Comparison of ENCODE assay signal across 25 mouse cellular contexts in the genomic region with DNA sequence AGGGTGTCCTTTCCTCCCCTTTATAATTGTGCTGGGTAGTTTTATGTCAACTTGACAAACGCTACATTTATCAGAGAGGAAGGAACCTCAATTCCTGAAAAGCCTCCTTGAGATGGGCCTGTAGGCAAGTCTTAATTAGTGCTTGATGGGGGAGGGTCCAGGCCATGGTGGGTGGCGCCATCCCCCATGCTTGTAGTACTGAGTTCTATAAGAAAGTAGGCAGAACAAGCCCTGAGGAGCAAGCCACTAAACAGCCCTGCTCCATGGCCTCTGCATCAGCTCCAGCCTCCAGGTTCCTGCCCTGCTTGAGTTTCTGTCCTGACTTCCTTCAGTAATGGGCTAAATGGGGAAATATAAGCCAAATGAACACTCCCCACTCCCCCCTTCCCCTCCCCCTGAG. TPM values are rescaled to one million over a fixed set of nuclear protein-coding genes. Genes with fewer than 3 reads are reported as not detected.
A peak's percentile ranks its signal among the peaks of the same experiment; 100 is the strongest.
DNase-seq lines count a peak whose midpoint lies in the region; ATAC-seq and TF ChIP-seq lines count a peak whose summit lies in the region.
"Had no signal": no experiment of that assay in that cellular context is flagged by ENCODE, and none has a peak within 500 bp of the region (broad histone marks: within the 10 kb centered on the region; RNA-seq: fewer than 3 reads in every experiment).

No protein-coding gene starts in this region.

- H3K9ac ChIP-seq in heart, adult 2 months (ENCODE audit: low read depth, low read length): no peak overlapping the region
- H3K9ac ChIP-seq in heart, embryonic 11.5 days (ENCODE audit: low read depth, low read length): no peak overlapping the region
- H3K9ac ChIP-seq in heart, embryonic 15.5 days: no peak overlapping the region
- H3K9ac ChIP-seq in liver, postnatal 0 days (replicated peaks): no peak overlapping the region
- H3K9ac ChIP-seq in liver, embryonic 12.5 days: no peak overlapping the region
- H3K9ac ChIP-seq: embryonic facial prominence, embryonic 12.5 days; forebrain, embryonic 15.5 days; hindbrain, embryonic 13.5 days; intestine, embryonic 15.5 days had no signal

- no peak for ATAC-seq in heart, embryonic 11.5 days (replicated peaks; ENCODE audit: insufficient number of reproducible peaks, low FRiP score, low TSS enrichment)
- ATAC-seq in heart, embryonic 15.5 days (replicated peaks; ENCODE audit: insufficient number of reproducible peaks, insufficient read depth, low FRiP score, low read depth): no peak
- ATAC-seq in liver, postnatal 0 days: no peak
- ATAC-seq in liver, embryonic 12.5 days: no peak
- ATAC-seq: forebrain, embryonic 15.5 days; intestine, embryonic 15.5 days; Patski had no signal

- no peak for DNase-seq in heart, adult 2 months
- no peak for DNase-seq in heart, postnatal 10 days
- DNase-seq in liver, postnatal 0 days: no peak
- no peak for DNase-seq in left cerebral cortex, adult 9 months (ENCODE audit: low spot score in 2 of 2)
- DNase-seq: adrenal gland, postnatal 14 days; cerebellum, adult 11-12 months; cerebellum, adult 9-10 months; cerebellum, postnatal 25 days; gastrocnemius, postnatal 10 days; heart, postnatal 14 days; kidney, adult 18-20 months had no signal

- no peak for TF ChIP-seq EP300 in heart, adult 2 months (IDR thresholded peaks at IDR 0.05; ENCODE audit: insufficient read depth, low read depth, low read length)
- TF ChIP-seq EP300 in liver, postnatal 0 days (IDR thresholded peaks at IDR 0.05; ENCODE audit: low read depth): no peak

- no peaks in the 10 kb centered on the region for H3K79me2 ChIP-seq in heart, adult 2 months (replicated peaks; ENCODE audit: control insufficient read depth, insufficient read depth, low read length)

- H3K36me3 ChIP-seq in heart, adult 2 months (ENCODE audit: control insufficient read depth, insufficient read depth, low read length): no peaks in the 10 kb centered on the region
- no peaks in the 10 kb centered on the region for H3K36me3 ChIP-seq in heart, embryonic 11.5 days (ENCODE audit: control insufficient read depth, insufficient read depth, low read length)
- no peaks in the 10 kb centered on the region for H3K36me3 ChIP-seq in heart, embryonic 15.5 days
- no peaks in the 10 kb centered on the region for H3K36me3 ChIP-seq in liver, postnatal 0 days (replicated peaks; ENCODE audit: insufficient read depth, low read length)
- no peaks in the 10 kb centered on the region for H3K36me3 ChIP-seq in liver, embryonic 12.5 days
- H3K36me3 ChIP-seq: embryonic facial prominence, embryonic 12.5 days; forebrain, embryonic 15.5 days; hindbrain, embryonic 13.5 days; intestine, embryonic 15.5 days had no signal

- no peak overlapping the region for H3K4me2 ChIP-seq in heart, embryonic 11.5 days
- H3K4me2 ChIP-seq in heart, embryonic 15.5 days: no peak overlapping the region
- H3K4me2 ChIP-seq in liver, postnatal 0 days (ENCODE audit: low read depth, low read length): no peak overlapping the region
- H3K4me2 ChIP-seq in liver, embryonic 12.5 days: no peak overlapping the region
- H3K4me2 ChIP-seq: forebrain, embryonic 15.5 days; hindbrain, embryonic 13.5 days had no signal

- no peaks in the 10 kb centered on the region for H3K27me3 ChIP-seq in heart, adult 2 months (ENCODE audit: control insufficient read depth, insufficient read depth, low read length)
- no peaks in the 10 kb centered on the region for H3K27me3 ChIP-seq in heart, embryonic 11.5 days (ENCODE audit: control insufficient read depth, insufficient read depth, low read length)
- H3K27me3 ChIP-seq in heart, embryonic 15.5 days: no peaks in the 10 kb centered on the region
- no peaks in the 10 kb centered on the region for H3K27me3 ChIP-seq in liver, postnatal 0 days (ENCODE audit: insufficient read depth, low read length)
- peaks cover 27% of the 10 kb centered on the region; the same call in 1 of the 2 replicates for H3K27me3 ChIP-seq in liver, embryonic 12.5 days (replicated peaks)
- H3K27me3 ChIP-seq: CH12.LX; embryonic facial prominence, embryonic 12.5 days; forebrain, embryonic 15.5 days; hindbrain, embryonic 13.5 days; intestine, embryonic 15.5 days; Patski had no signal

- H3K27ac ChIP-seq in heart, adult 2 months: peak overlapping the region; percentile 76
- no peak overlapping the region for H3K27ac ChIP-seq in heart, embryonic 11.5 days (ENCODE audit: low read depth, low read length)
- peak overlapping the region; percentile 47; the same call in 1 of the 2 replicates for H3K27ac ChIP-seq in heart, embryonic 15.5 days
- peak overlapping the region; percentile 78; the same call in 1 of the 2 replicates for H3K27ac ChIP-seq in liver, postnatal 0 days (ENCODE audit: low read depth)
- H3K27ac ChIP-seq in liver, embryonic 12.5 days: no peak overlapping the region
- H3K27ac ChIP-seq: forebrain, embryonic 15.5 days; hindbrain, embryonic 13.5 days; intestine, embryonic 15.5 days had no signal

- no peak for TF ChIP-seq POLR2A in heart, adult 2 months (IDR thresholded peaks at IDR 0.05; ENCODE audit: insufficient read depth, low read depth, low read length)

- TF ChIP-seq CTCF in heart, adult 2 months (IDR thresholded peaks at IDR 0.05): no peak
- no peak for TF ChIP-seq CTCF in liver, postnatal 0 days (IDR thresholded peaks at IDR 0.05; ENCODE audit: low read depth)

- intact Hi-C loops in heart, adult 2 months (cut with DNase I): no loop called here
- intact Hi-C loops in heart, postnatal 10 days (cut with DNase I): loop anchor here (5.0 kb wide), 2 partner anchors 99 to 179 kb away; no protein-coding TSS in a partner anchor

- no peak overlapping the region for H3K4me3 ChIP-seq in heart, adult 2 months
- no peak overlapping the region for H3K4me3 ChIP-seq in heart, embryonic 11.5 days (ENCODE audit: low read depth, low read length)
- no peak overlapping the region for H3K4me3 ChIP-seq in heart, embryonic 15.5 days
- no peak overlapping the region for H3K4me3 ChIP-seq in liver, postnatal 0 days (ENCODE audit: low read depth, low read length)
- no peak overlapping the region for H3K4me3 ChIP-seq in liver, embryonic 12.5 days
- H3K4me3 ChIP-seq: embryonic facial prominence, embryonic 12.5 days; forebrain, embryonic 15.5 days; hindbrain, embryonic 13.5 days; intestine, embryonic 15.5 days had no signal

- H3K4me1 ChIP-seq in heart, adult 2 months (ENCODE audit: control insufficient read depth, insufficient read depth, low read length): peaks cover 5% of the 10 kb centered on the region
- H3K4me1 ChIP-seq in heart, embryonic 11.5 days (ENCODE audit: control insufficient read depth, insufficient read depth, low read length): peaks cover 22% of the 10 kb centered on the region
- H3K4me1 ChIP-seq in heart, embryonic 15.5 days (replicated peaks): peaks cover 23% of the 10 kb centered on the region
- peaks cover 21% of the 10 kb centered on the region for H3K4me1 ChIP-seq in liver, postnatal 0 days (ENCODE audit: insufficient read depth)
- H3K4me1 ChIP-seq in liver, embryonic 12.5 days: peaks cover 46% of the 10 kb centered on the region

- no peaks in the 10 kb centered on the region for H3K9me3 ChIP-seq in heart, embryonic 11.5 days (replicated peaks; ENCODE audit: control insufficient read depth, low read length)
- H3K9me3 ChIP-seq in heart, embryonic 15.5 days (replicated peaks): no peaks in the 10 kb centered on the region
- H3K9me3 ChIP-seq in liver, postnatal 0 days (ENCODE audit: low read length): no peaks in the 10 kb centered on the region
- no peaks in the 10 kb centered on the region for H3K9me3 ChIP-seq in liver, embryonic 12.5 days (replicated peaks)
- H3K9me3 ChIP-seq: embryonic facial prominence, embryonic 12.5 days; forebrain, embryonic 15.5 days; hindbrain, embryonic 13.5 days; intestine, embryonic 15.5 days had no signal

- 68% methylated on average over 2 of the region's 2 CpGs for WGBS in heart, adult 2 months
- 81% methylated on average over 2 of the region's 2 CpGs for WGBS in heart, embryonic 11.5 days (ENCODE audit: insufficient replicate concordance)
- 82% methylated on average over 2 of the region's 2 CpGs for WGBS in heart, embryonic 15.5 days
- 57% methylated on average over 2 of the region's 2 CpGs for WGBS in liver, postnatal 0 days (ENCODE audit: insufficient replicate concordance)
- 54% methylated on average over 2 of the region's 2 CpGs for WGBS in liver, embryonic 12.5 days (ENCODE audit: insufficient replicate concordance)

RNA-seq across cellular contexts. Expression of a gene that starts 5.4 kb away (rescaled TPM):
- total RNA-seq in heart, adult 2 months (2021): not detected
- not detected in 2 replicates for polyA plus RNA-seq in heart, adult 2 months (2012; rRNA removed)
- not detected in 2 replicates for polyA plus RNA-seq in heart, embryonic 11.5 days (2014; fragmentation: Nextera tagmentation; extraction: Ambion mirVana)
- polyA plus RNA-seq in heart, embryonic 15.5 days (2015; fragmentation: Nextera tagmentation; extraction: Ambion mirVana): not detected in 2 replicates
- total RNA-seq in heart, postnatal 10 days (2021): not detected
- not detected in 2 replicates for polyA plus RNA-seq in liver, postnatal 0 days (2015; fragmentation: Nextera tagmentation; extraction: Ambion mirVana)
- polyA plus RNA-seq in liver, embryonic 12.5 days (2016; fragmentation: Nextera tagmentation; extraction: Ambion mirVana): not detected in 2 replicates
- total RNA-seq: adrenal gland, adult 18-20 months; adrenal gland, postnatal 14 days; gastrocnemius, postnatal 10 days; heart, postnatal 14 days had no signal
- polyA plus RNA-seq: activated CD4-positive, CD25-positive, alpha-beta regulatory T cell, adult 4 months; cortical plate, adult 2 months; embryonic facial prominence, embryonic 12.5 days; forebrain, embryonic 11.5 days; forebrain, embryonic 15.5 days; gonadal fat pad, adult 2 months; hindbrain, embryonic 13.5 days; intestine, embryonic 15.5 days had no signal

Comparison
In these comparisons a context has a peak if more than half of its experiments do, and no peak if none do; other contexts are left out.
1. H3K27ac ChIP-seq: peak in heart, adult 2 months (single experiment), heart, embryonic 15.5 days (single experiment) and liver, postnatal 0 days (single experiment); none in heart, embryonic 11.5 days (single experiment) and liver, embryonic 12.5 days (single experiment).